Mouse (Mus musculus) ZHBTc4 (cell line): ENCODE results near the gene Mars.

Experiments
- DNase-seq: peaks from one replicate; pipeline ENCODE4 v3.0.0-alpha.2; 2011; ENCODE audit warnings: low read depth, low spot score

Mars gene

DNA sequence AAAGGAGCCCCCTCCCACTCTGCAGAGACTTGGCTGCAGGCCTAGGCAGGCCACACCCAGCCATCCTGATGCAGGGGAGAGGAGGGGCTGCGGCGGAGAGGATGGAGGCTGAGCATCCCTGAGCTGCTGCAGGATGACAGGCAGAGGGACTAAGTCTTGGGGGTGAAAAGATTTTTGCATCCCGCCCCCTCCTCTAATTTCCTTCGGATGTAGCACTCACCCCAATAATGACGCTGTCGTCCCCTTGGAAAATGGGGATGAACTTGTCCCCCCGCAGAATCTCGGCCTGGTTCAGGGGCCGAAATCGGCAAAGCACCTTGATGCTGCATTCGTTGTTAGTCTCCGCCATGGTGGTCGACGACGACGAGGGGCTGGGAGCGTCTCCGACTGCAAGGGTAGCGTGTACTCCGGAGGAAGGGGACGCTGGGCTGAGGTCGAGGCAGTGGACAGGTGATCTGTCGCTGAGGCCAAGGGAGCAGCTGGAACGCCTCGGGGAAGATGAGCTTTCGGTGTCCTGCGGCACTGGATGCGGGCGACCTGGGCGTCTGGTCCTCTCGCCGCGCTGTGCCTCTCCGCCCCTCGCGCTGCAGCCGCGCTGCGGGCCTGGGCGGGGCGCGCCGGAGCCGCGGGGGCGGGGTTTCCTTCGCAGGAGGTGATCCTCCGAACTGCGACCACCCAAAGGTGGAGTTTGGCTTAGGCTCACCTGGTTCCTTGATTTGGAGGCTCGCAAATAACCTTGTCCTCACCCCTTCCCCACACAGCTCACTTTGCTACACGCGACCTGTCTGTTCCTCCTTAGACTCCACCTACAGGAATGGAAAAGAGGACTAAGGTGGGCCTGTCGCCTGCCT lies 48.8 kb downstream of the Mars start, which contains the start of gene Kif5a:
TSS of gene Kif5a (minus strand) at position 801 of the 851 bp plus-strand sequence.
- DNase-seq: peak; percentile 54

DNA sequence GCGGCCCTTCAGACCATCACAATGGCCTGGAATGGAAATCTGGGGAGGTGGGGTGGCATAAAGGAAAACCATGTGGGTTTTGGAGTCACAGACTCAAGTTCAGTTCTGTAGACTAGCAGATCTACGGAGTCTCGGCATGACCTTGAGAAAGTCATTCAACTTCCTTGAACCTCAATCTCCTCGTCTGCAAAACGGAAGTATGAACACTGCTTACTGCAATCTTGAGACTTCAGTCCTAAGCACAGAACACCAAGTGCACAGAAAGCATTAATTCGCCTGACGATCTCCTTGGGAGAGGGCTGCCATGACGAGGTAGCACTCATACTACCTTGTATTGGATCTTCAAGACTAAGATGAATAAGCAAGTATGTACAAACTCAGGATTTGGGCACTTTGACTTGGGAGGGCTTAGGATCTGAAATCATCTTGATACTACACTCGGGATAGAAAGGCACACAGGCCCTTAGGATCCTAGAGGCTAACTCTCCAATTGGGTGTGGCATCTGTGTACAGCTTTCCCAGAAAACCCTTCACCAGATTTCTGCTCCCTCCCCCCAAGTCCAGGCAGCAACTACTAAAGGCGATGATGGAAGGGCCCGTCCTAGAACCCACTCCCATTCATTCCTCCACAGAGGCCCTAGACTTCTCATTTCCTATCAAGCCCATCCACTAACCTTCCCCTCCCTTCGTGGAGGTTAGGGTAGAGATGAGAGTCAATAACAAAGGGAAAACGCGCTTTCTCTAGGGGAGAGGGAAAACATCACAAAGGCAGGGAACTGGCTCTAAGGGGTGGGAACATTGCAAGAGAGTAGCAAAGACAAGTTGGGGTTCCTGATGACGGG lies 49.7 kb downstream of the Mars start:
- peak; percentile 38 for DNase-seq

DNA sequence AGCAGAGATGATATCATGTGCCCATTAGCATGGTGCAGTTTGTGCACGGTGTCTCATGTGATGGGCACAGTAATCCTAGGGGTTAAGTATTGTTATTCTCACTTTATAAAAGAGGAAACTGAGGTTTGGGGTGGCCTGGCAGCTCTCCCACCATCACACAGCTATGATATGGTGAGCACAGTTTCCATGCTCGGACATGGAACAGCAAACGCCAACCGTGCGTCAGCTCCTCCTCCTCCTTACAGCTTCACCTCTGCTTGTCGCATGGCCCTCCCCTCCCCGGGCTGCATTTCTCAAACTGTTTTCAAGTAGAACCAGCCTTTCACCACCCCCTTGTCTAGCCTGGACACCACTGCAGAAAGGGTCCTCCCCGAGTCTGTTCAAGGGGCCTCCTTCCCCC lies 53.1 kb downstream of the Mars start:
- no peak for DNase-seq

- DNase-seq: no peak
These were observed 53.8 kb downstream of the Mars start for GRCm38 (mm10) chr10:127257790-127258189.

GRCm38 (mm10) chr10:127255625-127256345 lies 55.8 kb downstream of the Mars start:
- peak; percentile 86 for DNase-seq

- DNase-seq: no peak
These were observed 60.8 kb downstream of the Mars start for GRCm38 (mm10) chr10:127250810-127251209.
